Mouse (Mus musculus) hindbrain, embryonic 11.5 days (tissue): ENCODE measurements around the gene Elk4. TPM values are rescaled to one million over a fixed set of nuclear protein-coding genes. Genes with fewer than 3 reads are reported as not detected.

ENCODE experiments used
- ATAC-seq: fragments of 200-750 bp; cut with Nextera tagmentation; 2 replicates; pipeline ENCODE4 v1.8.0; 2017; ENCODE audit warnings: mild to moderate bottlenecking, moderate TSS enrichment, moderate library complexity; ENCODE audit not compliant: low FRiP score
- DNase-seq: peaks from one replicate; pipeline ENCODE4 v3.0.0-alpha.2; 2015; ENCODE audit warnings: low spot score
- H3K27ac ChIP-seq: fragments of 300-500 bp; sonication (generic); 2 replicates; pipeline ENCODE4 v1.5.1; 2014; ENCODE audit warnings: mild to moderate bottlenecking, low read depth, low read length
- H3K27me3 ChIP-seq: fragments of 300-500 bp; sonication (generic); 2 replicates; pipeline ENCODE4 v1.6.1; 2014; ENCODE audit warnings: mild to moderate bottlenecking, low read length, moderate library complexity, mixed read lengths; ENCODE audit not compliant: control insufficient read depth, insufficient read depth
- H3K36me3 ChIP-seq: fragments of 300-500 bp; sonication (generic); 2 replicates; pipeline ENCODE4 v1.6.1; 2014; ENCODE audit warnings: mild to moderate bottlenecking, low read length, moderate library complexity, mixed read lengths; ENCODE audit not compliant: control insufficient read depth, insufficient read depth
- H3K4me1 ChIP-seq: fragments of 300-500 bp; sonication (generic); replicated peaks from 2 replicates; pipeline ENCODE4 v1.6.1; 2014; ENCODE audit warnings: low read length, mixed read lengths; ENCODE audit not compliant: control insufficient read depth, insufficient read depth
- H3K4me2 ChIP-seq: fragments of 300-500 bp; sonication (generic); replicated peaks from 2 replicates; pipeline ENCODE4 v1.6.1; 2014; ENCODE audit warnings: mild to moderate bottlenecking, low read depth, low read length
- H3K4me3 ChIP-seq: fragments of 300-500 bp; sonication (generic); 2 replicates; pipeline ENCODE4 v1.5.1; 2014; ENCODE audit warnings: low read depth, low read length
- H3K9ac ChIP-seq: fragments of 300-500 bp; sonication (generic); 2 replicates; pipeline ENCODE4 v1.6.1; 2014; ENCODE audit warnings: low read depth, low read length
- H3K9me3 ChIP-seq: fragments of 300-500 bp; sonication (generic); 2 replicates; pipeline ENCODE4 v1.6.1; 2016; ENCODE audit warnings: low read length; ENCODE audit not compliant: control insufficient read depth
- WGBS: fragments of 180-500 bp; shearing (Covaris S2); extraction: QIAGEN DNeasy Blood & Tissue Kit; methylation state at CpG from one replicate; pipeline ENCODE4 v1.1.7; 2014; 5-methylcytosine and 5-hydroxymethylcytosine counted together
- polyA plus RNA-seq: library from polyadenylated mRNA; unstranded; fragments of >200 nt; fragmentation: Nextera tagmentation; extraction: Ambion mirVana; gene quantifications from 2 replicates; pipeline ENCODE4 v1.2.1, GENCODE M21; 2014

The Elk4 gene
- polyA plus RNA-seq, 1 experiment from 2014 or later = 22.6 TPM

DNA sequence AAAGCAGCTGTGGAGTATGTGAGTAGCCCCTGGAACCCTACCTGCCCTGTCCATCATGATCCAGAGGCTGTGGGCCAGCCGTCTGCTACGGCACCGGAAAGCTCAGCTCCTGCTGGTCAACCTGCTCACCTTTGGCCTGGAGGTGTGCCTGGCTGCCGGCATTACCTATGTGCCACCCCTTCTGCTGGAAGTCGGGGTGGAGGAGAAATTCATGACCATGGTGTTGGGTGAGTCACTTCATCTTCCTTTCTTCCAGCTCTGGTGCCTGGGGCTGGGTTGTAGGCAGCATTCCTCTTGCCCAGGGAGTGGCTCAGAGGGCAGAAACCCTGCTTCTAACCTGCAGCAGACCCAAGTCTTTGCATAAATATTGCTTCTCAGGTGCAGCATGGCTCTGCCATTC lies 30.5 kb upstream of the Elk4 start:
- DNase-seq = no peak
- Histone ChIP-seq H3K9me3 (no peaks in the 10 kb centered on the region), H3K27ac (no peak overlapping the region), H3K4me3 (no peak overlapping the region), H3K27me3 (no peaks in the 10 kb centered on the region; the same call in 1 of the 2 replicates), H3K4me1 (peaks cover 13% of the 10 kb centered on the region), H3K36me3 (no peaks in the 10 kb centered on the region), H3K9ac (no peak overlapping the region), H3K4me2 (no peak overlapping the region)
- WGBS = 84% methylated on average over 5 of the region's 5 CpGs
- ATAC-seq = no peak

DNA sequence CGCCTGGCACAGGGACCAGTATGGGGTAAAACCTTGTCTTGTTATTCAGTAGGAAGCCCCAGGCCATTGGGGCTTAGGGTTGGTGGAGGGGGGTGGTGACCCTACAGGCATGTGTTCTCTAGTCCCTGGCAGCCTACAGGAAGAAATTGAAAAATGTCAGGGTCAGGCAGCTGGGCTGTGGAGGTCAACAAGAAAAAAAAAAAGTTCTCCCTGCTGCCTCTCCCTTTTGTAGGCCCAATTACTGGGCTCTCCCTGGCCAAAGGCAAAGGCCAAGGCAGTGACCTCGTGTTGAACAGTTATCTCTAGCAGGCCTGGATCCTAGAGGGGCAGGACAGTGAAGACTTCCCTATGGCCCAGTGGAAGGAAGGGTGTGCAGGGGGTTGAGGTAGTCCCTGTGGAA lies 26.9 kb upstream of the Elk4 start:
- Histone ChIP-seq H3K4me1 (no peaks in the 10 kb centered on the region), H3K9me3 (no peaks in the 10 kb centered on the region), H3K9ac (no peak overlapping the region), H3K27me3 (no peaks in the 10 kb centered on the region), H3K27ac (no peak overlapping the region), H3K4me2 (no peak overlapping the region), H3K4me3 (no peak overlapping the region), H3K36me3 (no peaks in the 10 kb centered on the region)
- WGBS = 29% methylated on average over 2 of the region's 2 CpGs
- ATAC-seq (no peak), DNase-seq (no peak)

DNA sequence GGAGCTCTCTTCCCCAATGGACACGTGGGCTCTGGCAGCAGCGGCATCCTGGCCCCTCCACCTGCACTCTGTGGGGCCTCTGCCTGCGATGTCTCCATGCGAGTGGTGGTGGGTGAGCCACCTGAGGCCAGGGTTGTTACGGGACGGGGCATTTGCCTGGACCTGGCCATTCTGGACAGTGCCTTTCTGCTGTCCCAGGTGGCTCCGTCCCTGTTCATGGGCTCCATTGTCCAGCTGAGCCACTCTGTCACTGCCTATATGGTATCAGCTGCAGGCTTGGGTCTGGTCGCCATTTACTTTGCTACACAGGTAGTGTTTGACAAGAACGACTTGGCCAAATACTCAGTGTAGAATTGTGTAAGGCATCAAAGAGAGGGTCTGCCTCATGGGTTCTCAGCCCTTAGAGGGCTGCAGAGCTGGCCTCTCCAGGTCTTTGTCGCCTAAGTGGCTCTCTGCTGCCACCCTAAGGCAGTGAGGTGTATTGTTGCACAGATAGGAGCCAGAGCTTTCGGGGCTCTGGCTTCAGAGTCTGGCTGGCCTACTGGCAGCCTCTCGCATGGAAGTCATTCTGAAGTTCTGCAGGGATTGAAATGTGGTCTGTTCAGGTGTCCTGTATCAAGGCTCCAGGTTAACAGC lies 25.9 kb upstream of the Elk4 start:
- DNase-seq (peak; percentile 89), ATAC-seq (peak; percentile 72)
- Histone ChIP-seq H3K9me3 (no peaks in the 10 kb centered on the region), H3K4me2 (no peak overlapping the region), H3K36me3 (no peaks in the 10 kb centered on the region), H3K4me3 (no peak overlapping the region), H3K27me3 (no peaks in the 10 kb centered on the region), H3K9ac (no peak overlapping the region), H3K27ac (no peak overlapping the region), H3K4me1 (no peaks in the 10 kb centered on the region)
- 45% methylated on average over 12 of the region's 12 CpGs for WGBS

DNA sequence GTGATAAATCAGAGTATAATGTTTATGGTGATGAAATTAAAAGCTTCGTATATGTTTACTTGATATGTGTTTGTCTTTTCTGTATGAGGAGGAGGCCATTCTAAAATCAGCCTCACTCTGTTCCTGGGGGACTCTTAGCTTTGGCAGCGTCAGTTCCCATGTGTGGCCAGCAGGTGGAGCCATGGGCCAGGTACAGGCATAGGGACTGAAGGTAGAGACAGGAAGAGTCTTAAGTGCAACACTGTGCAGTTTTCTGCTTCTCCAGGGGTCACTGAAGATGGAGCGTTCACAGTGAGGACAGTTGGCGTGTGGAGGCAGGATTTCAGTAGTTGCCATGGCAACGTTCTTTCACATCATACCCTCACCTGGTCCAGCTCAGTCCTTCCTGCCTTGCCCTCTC lies 24.5 kb upstream of the Elk4 start:
- peak; percentile 31; the same call in 1 of the 2 replicates for ATAC-seq
- Histone ChIP-seq H3K27ac (no peak overlapping the region), H3K36me3 (no peaks in the 10 kb centered on the region), H3K4me2 (no peak overlapping the region), H3K27me3 (no peaks in the 10 kb centered on the region), H3K9me3 (no peaks in the 10 kb centered on the region), H3K9ac (no peak overlapping the region), H3K4me3 (no peak overlapping the region), H3K4me1 (no peaks in the 10 kb centered on the region)
- WGBS = 22% methylated on average over 5 of the region's 5 CpGs
- peak; percentile 85 for DNase-seq

DNA sequence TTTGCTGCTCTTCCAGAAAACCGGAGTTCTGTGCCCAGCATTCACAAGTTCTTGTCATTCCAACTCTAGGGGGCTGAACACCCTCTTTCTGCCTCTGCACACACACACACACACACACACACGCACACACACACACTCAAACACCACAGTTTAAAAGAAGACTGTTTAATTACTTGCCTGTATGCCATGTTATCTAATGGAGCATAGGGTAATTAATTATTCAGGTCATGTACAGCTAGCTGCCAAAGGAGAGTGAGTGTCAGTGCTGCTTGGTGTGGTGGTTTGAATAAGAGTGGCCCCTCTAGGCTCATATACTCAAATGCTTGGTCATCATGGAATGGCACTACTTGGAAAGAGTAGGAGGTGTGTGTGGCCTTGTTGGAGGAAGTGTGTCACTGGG lies 23.6 kb upstream of the Elk4 start:
- H3K9me3 ChIP-seq = no peaks in the 10 kb centered on the region
- no peak overlapping the region for H3K4me3 ChIP-seq
- no peaks in the 10 kb centered on the region for H3K4me1 ChIP-seq
- H3K27me3 ChIP-seq = no peaks in the 10 kb centered on the region
- ATAC-seq (no peak), DNase-seq (no peak)
- no peak overlapping the region for H3K4me2 ChIP-seq
- no peak overlapping the region for H3K9ac ChIP-seq
- no peak overlapping the region for H3K27ac ChIP-seq
- 91% methylated on average over 2 of the region's 2 CpGs for WGBS
- H3K36me3 ChIP-seq = no peaks in the 10 kb centered on the region

DNA sequence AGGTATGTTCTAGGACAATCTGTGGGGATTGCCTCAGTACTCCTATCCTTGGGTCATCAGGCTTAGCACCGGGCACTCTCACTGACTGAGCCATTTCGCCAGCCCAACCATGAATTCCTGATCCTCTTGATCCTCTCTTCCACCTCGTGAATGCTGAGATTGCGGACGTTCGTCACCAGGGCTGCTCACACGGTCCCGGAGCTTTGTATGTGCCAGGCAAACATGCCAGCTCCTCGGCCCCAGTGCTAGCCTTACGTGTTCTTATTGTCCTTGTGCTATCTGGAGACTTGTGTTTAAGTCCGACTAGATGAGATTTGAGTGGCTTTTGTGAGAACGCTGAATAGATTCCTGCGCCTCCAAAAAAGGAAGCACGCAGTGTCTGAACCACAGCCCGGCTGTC lies 20.0 kb upstream of the Elk4 start:
- Histone ChIP-seq H3K4me1 (no peaks in the 10 kb centered on the region), H3K9ac (no peak overlapping the region), H3K9me3 (no peaks in the 10 kb centered on the region), H3K27me3 (no peaks in the 10 kb centered on the region), H3K4me2 (no peak overlapping the region), H3K4me3 (no peak overlapping the region), H3K27ac (no peak overlapping the region), H3K36me3 (no peaks in the 10 kb centered on the region)
- DNase-seq = no peak
- ATAC-seq = no peak
- WGBS = 82% methylated on average over 15 of the region's 15 CpGs

DNA sequence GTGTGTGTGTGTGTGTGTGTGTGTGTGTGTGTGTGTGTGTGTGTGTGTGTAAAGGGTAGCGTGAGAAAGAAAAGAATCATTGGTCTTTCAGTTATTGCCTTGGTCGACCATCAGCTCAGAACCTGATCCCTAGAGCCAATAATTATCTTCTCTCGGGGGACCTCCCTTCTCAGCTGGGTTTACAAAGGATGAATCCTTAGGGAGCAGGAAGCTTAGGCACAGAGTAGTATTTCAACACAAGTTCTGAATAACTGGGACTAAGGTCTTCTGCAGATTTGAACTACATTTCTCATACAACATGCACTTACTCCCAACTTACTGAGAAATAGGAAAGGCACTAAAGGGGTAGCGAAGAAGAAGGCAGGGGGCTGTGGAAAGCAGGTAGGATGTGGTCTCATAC lies 17.9 kb upstream of the Elk4 start:
- DNase-seq (no peak), ATAC-seq (no peak)
- no peak overlapping the region for H3K9ac ChIP-seq
- 75% methylated on average over 4 of the region's 4 CpGs for WGBS
- no peaks in the 10 kb centered on the region for H3K9me3 ChIP-seq
- H3K4me3 ChIP-seq = no peak overlapping the region
- H3K4me1 ChIP-seq = no peaks in the 10 kb centered on the region
- no peaks in the 10 kb centered on the region for H3K36me3 ChIP-seq
- H3K4me2 ChIP-seq = no peak overlapping the region
- H3K27ac ChIP-seq = no peak overlapping the region
- no peaks in the 10 kb centered on the region for H3K27me3 ChIP-seq

DNA sequence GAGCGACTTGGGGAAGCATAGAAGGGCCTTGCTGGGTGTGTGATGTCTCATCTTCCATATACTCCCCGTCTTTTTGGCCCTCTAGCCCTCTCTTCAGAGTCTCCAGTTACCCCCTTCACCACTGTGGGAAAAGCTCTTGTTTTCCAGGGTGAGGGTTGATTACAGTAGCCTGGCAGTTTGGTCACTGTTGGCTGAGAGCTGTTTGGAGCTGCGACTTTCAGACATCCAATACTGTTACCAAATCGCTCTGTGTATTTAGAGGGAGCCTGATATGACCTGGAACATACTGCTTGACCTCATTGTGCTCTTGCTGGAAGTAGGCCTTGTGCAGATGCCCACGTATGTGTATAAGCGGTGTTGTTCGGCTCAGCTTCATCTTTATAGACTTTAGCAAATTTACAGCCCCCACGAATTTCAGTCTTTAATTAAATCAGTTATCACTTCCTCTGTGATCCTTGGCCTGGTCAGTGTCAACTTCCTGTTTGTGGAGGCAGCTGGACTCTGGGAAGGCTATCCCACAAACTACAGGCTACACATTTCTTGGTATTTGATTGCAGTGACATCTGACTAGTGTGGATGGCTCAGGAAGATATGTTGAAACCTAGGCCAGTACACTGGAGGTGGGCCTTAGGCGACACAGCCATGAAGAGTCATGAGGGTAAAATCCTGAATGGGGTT lies 17.2 kb upstream of the Elk4 start:
- Histone ChIP-seq H3K36me3 (no peaks in the 10 kb centered on the region), H3K4me3 (no peak overlapping the region), H3K27me3 (no peaks in the 10 kb centered on the region), H3K4me1 (no peaks in the 10 kb centered on the region), H3K9me3 (no peaks in the 10 kb centered on the region), H3K27ac (no peak overlapping the region), H3K4me2 (no peak overlapping the region), H3K9ac (no peak overlapping the region)
- WGBS = 88% methylated on average over 9 of the region's 9 CpGs
- ATAC-seq = no peak
- DNase-seq = no peak

DNA sequence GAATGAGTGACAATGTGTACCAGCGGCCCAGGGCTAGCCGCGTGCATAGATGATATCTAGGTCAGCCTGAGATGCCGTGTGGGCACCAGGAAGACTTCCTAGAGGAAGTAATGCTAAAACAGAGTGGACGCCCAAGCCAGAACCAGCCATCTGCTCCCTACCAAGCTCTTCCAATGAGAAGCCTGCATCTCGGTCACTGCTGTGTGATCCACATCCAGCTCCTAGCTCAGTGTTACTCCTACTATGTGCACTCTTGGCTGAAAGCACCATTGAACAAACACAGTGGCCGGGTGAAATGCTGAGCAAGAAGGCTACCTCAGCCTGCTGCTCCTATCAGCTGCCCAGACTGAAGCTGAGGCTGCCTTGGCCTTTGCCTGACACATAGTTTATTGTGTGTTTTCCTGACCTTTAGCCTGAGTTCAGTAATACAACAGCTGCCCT lies 14.8 kb upstream of the Elk4 start:
- Histone ChIP-seq H3K4me2 (no peak overlapping the region), H3K27me3 (no peaks in the 10 kb centered on the region), H3K27ac (no peak overlapping the region), H3K4me1 (no peaks in the 10 kb centered on the region), H3K9ac (no peak overlapping the region), H3K9me3 (no peaks in the 10 kb centered on the region), H3K36me3 (no peaks in the 10 kb centered on the region), H3K4me3 (no peak overlapping the region)
- DNase-seq (no peak), ATAC-seq (no peak)
- WGBS = 84% methylated on average over 7 of the region's 7 CpGs
